Mouse (Mus musculus) adrenal gland, adult 2 months (tissue): Measurements from ENCODE around the gene Kank1. TPM values are rescaled to one million over a fixed set of nuclear protein-coding genes. Genes with fewer than 3 reads are reported as not detected.
A peak's percentile ranks its signal among the peaks of the same experiment; 100 is the strongest.

Experiments used
- DNase-seq: peaks from one replicate; pipeline ENCODE4 v3.0.0; 2021
- polyA plus RNA-seq: library from polyadenylated mRNA; depleted of rRNA; stranded (reverse); fragments of >200 nt; gene quantifications from 2 replicates; pipeline ENCODE4 v1.2.3, GENCODE M21; 2012
- total RNA-seq, 2 experiments: library from RNA; stranded (reverse); gene quantifications; 2 replicates each; pipeline ENCODE4 v1.2.3; 2021

The Kank1 gene
- total and polyA plus RNA-seq, 3 experiments: 15.2 to 20.7 (median 15.8) TPM

GRCm38 (mm10) chr19:25310989-25311388 is 74.2 kb downstream of the Kank1 start:
- DNase-seq: no peak

GRCm38 (mm10) chr19:25311626-25312025 is 74.9 kb downstream of the Kank1 start:
- no peak for DNase-seq

GRCm38 (mm10) chr19:25315458-25315889 is 78.7 kb downstream of the Kank1 start:
- no peak for DNase-seq

GRCm38 (mm10) chr19:25315993-25316392 is 79.2 kb downstream of the Kank1 start:
- no peak for DNase-seq

- DNase-seq: peak; percentile 28
These were observed 87.5 kb downstream of the Kank1 start for GRCm38 (mm10) chr19:25324265-25324664.

GRCm38 (mm10) chr19:25325113-25326001 is 88.6 kb downstream of the Kank1 start:
- no peak for DNase-seq

- DNase-seq: no peak
These were observed 89.2 kb downstream of the Kank1 start for GRCm38 (mm10) chr19:25326002-25326300.

GRCm38 (mm10) chr19:25327633-25328032 is 90.9 kb downstream of the Kank1 start:
- no peak for DNase-seq

- peak; percentile 31 for DNase-seq
These were observed 97.6 kb downstream of the Kank1 start for GRCm38 (mm10) chr19:25334360-25334759.

GRCm38 (mm10) chr19:25336731-25337130 is 100.0 kb downstream of the Kank1 start:
- DNase-seq: no peak

- peak; percentile 25 for DNase-seq
These were observed 104.2 kb downstream of the Kank1 start for GRCm38 (mm10) chr19:25340630-25341620.

- DNase-seq: no peak
These were observed 105.3 kb downstream of the Kank1 start for GRCm38 (mm10) chr19:25342026-25342425.

- DNase-seq: peak; percentile 47
These were observed 107.0 kb downstream of the Kank1 start for GRCm38 (mm10) chr19:25343657-25344322.

- DNase-seq: no peak
These were observed 107.6 kb downstream of the Kank1 start for GRCm38 (mm10) chr19:25344371-25344770.

GRCm38 (mm10) chr19:25345972-25346371 is 109.2 kb downstream of the Kank1 start:
- no peak for DNase-seq

GRCm38 (mm10) chr19:25347515-25347914 is 110.7 kb downstream of the Kank1 start:
- DNase-seq: peak; percentile 10

GRCm38 (mm10) chr19:25351257-25351955 is 114.6 kb downstream of the Kank1 start:
- DNase-seq: no peak

- DNase-seq: no peak
These were observed 120.3 kb downstream of the Kank1 start for GRCm38 (mm10) chr19:25357094-25357493.

GRCm38 (mm10) chr19:25358486-25359120 is 121.8 kb downstream of the Kank1 start:
- DNase-seq: peak; percentile 42

GRCm38 (mm10) chr19:25360571-25361029 is 123.8 kb downstream of the Kank1 start:
- DNase-seq: no peak

GRCm38 (mm10) chr19:25361956-25362355 is 125.2 kb downstream of the Kank1 start:
- no peak for DNase-seq
